Mouse (Mus musculus) forebrain, embryonic 15.5 days (tissue): ENCODE results near the gene Mapk1. TPM values are rescaled to one million over a fixed set of nuclear protein-coding genes. Genes with fewer than 3 reads are reported as not detected.
"Not testable (repeated sequence)": the region's sequence is repeated elsewhere in the genome, so short reads cannot be mapped to it uniquely, and the experiment has no call there.

Experiments used
- ATAC-seq: fragments of 200-750 bp; cut with Nextera tagmentation; replicated peaks from 2 replicates; pipeline ENCODE4 v1.8.0; 2017; ENCODE audit warnings: mild to moderate bottlenecking, moderate TSS enrichment, moderate library complexity
- H3K27ac ChIP-seq: fragments of 300-500 bp; sonication (generic); replicated peaks from 2 replicates; pipeline ENCODE4 v1.5.1; 2015; ENCODE audit warnings: mild to moderate bottlenecking, inconsistent platforms
- H3K27me3 ChIP-seq: fragments of 300-500 bp; sonication (generic); 2 replicates; pipeline ENCODE4 v1.6.1; 2015; ENCODE audit warnings: inconsistent platforms
- H3K36me3 ChIP-seq: fragments of 300-500 bp; sonication (generic); 2 replicates; pipeline ENCODE4 v1.6.1; 2015; ENCODE audit warnings: mild to moderate bottlenecking, inconsistent platforms
- H3K4me1 ChIP-seq: fragments of 300-500 bp; sonication (generic); 2 replicates; pipeline ENCODE4 v1.6.1; 2015; ENCODE audit warnings: inconsistent platforms
- H3K4me2 ChIP-seq: fragments of 300-500 bp; sonication (generic); replicated peaks from 2 replicates; pipeline ENCODE4 v1.6.1; 2015; ENCODE audit warnings: mild to moderate bottlenecking, inconsistent platforms
- H3K4me3 ChIP-seq: fragments of 300-500 bp; sonication (generic); 2 replicates; pipeline ENCODE4 v1.5.1; 2015; ENCODE audit warnings: mild to moderate bottlenecking, inconsistent platforms
- H3K9ac ChIP-seq: fragments of 300-500 bp; sonication (generic); replicated peaks from 2 replicates; pipeline ENCODE4 v1.6.1; 2015; ENCODE audit warnings: mild to moderate bottlenecking, inconsistent platforms
- H3K9me3 ChIP-seq: fragments of 300-500 bp; sonication (generic); 2 replicates; pipeline ENCODE4 v1.6.1; 2016; ENCODE audit warnings: inconsistent platforms
- WGBS: fragments of 180-500 bp; shearing (Covaris S2); methylation state at CpG from one replicate; pipeline ENCODE4 v1.1.7; 2015; ENCODE audit warnings: mixed read lengths; 5-methylcytosine and 5-hydroxymethylcytosine counted together
- polyA plus RNA-seq: library from polyadenylated mRNA; unstranded; fragments of >200 nt; fragmentation: Nextera tagmentation; extraction: Ambion mirVana; gene quantifications from 2 replicates; pipeline ENCODE4 v1.2.1, GENCODE M21; 2015

Gene Mapk1
- polyA plus RNA-seq, 1 experiment from 2014 or later, result 193 TPM

DNA sequence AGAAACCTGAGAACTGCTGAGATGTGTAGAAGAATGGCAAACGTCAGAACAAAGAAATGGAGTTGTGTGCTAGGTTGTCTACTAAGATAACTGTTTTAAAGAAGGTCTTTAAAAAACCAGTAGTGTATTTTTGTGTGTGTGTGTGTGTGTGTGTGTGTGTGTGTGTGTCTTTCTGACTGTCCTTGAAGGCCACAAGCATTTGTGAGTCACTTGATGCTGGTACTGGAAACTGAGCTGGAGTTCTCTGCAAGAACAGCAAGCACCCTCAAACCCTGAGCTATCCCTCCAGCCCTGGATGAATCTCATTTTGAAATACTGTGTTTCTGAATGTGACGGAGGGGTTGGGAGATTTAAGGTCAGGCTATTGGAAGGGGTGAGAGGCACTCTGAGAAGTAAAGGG lies 4.1 kb downstream of the Mapk1 start:
- Histone ChIP-seq H3K27ac (no peak overlapping the region), H3K4me2 (no peak overlapping the region), H3K4me3 (no peak overlapping the region), H3K36me3 (no peaks in the 10 kb centered on the region; the same call in 1 of the 2 replicates), H3K4me1 (peaks cover 28% of the 10 kb centered on the region), H3K9ac (no peak overlapping the region), H3K27me3 (no peaks in the 10 kb centered on the region), H3K9me3 (no peaks in the 10 kb centered on the region)
- ATAC-seq, result no peak
- 83% methylated on average over 2 of the region's 2 CpGs for WGBS

DNA sequence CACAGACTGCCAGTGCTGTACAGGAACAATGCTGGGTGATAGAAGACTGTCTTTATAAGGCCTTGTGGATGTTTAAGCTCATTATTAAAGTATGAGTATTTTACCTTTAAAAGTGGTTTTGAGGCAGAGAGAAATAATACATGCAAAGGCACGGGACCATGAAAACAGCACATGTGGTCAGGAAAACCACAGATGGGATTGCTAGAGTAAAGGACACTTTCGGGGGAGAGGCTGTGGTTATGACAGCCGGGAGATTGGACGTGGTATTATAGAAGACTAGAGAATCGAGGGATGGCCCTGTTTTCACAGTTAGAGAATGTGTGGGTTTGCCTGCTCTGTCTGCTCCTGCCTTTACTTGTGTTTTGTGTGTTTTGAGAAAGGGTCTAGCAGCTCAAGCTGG lies 5.7 kb downstream of the Mapk1 start:
- no peak overlapping the region for H3K4me2 ChIP-seq
- H3K27ac ChIP-seq, result no peak overlapping the region
- no peak overlapping the region for H3K9ac ChIP-seq
- ATAC-seq, result no peak
- no peaks in the 10 kb centered on the region for H3K9me3 ChIP-seq
- no peaks in the 10 kb centered on the region; the same call in 1 of the 2 replicates for H3K36me3 ChIP-seq
- H3K27me3 ChIP-seq, result no peaks in the 10 kb centered on the region
- no peak overlapping the region for H3K4me3 ChIP-seq
- 91% methylated on average over 5 of the region's 5 CpGs for WGBS
- H3K4me1 ChIP-seq, result peaks cover 24% of the 10 kb centered on the region

DNA sequence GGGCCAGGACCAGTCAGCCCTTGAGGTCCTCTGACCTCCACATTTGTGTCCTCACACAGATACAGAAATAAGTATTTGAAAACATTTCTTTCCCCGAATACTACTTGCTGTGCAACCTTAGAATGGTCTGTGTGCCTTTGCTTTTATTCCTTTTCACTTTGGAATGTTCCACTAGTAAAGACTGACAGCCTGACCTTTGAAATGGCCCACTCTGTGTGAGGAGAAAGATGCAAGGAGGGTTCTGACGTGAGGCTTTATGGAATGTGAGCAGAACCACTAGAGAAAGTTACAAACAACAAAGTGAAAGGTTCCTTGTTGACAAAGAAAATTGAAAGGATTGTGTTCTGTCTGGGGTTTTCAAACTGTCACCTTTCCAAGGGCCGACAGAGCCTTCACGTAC lies 6.8 kb downstream of the Mapk1 start:
- H3K4me2 ChIP-seq, result no peak overlapping the region
- 79% methylated on average over 4 of the region's 4 CpGs for whole genome bisulfite sequencing

DNA sequence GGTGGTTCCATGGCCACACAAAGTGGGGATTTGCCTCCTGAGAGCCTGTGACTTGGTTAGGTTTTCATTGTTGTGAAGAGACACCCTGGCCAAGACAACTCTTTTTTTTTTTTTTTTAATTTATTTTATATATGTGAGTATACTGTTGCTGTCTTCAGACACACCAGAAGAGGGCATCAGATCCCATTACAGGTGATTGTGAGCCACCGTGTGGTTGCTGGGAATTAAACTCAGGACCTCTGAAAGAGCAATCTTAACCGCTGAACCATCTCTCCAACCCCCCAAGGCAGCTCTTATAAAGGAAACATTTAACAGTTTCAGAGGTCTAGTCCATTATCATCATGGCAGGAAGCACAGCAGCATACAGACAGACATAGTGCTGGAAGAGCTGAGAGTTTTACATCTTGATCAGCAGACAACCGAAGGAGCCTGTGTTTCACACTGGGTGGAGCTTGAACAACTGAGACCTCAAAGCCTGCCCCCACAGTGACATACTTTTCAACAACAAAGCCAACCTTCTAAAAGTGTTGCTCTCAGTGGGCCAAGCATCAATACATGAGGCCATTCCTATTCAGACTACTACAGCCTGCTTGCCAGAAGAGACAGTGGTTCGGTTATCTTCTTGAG lies 11.4 kb downstream of the Mapk1 start:
- no peak overlapping the region for H3K9ac ChIP-seq
- no peaks in the 10 kb centered on the region for H3K27me3 ChIP-seq
- no peak overlapping the region for H3K27ac ChIP-seq
- H3K4me3 ChIP-seq, result no peak overlapping the region
- 82% methylated on average over 4 of the region's 4 CpGs for WGBS
- no peaks in the 10 kb centered on the region for H3K4me1 ChIP-seq
- H3K36me3 ChIP-seq, result no peaks in the 10 kb centered on the region; the same call in 1 of the 2 replicates
- no peak for ATAC-seq
- no peak overlapping the region for H3K4me2 ChIP-seq
- H3K9me3 ChIP-seq, result no peaks in the 10 kb centered on the region

More for the DNA sequence above, 6.8 kb downstream of the Mapk1 start:
- no peak for ATAC-seq
- no peak overlapping the region for H3K9ac ChIP-seq
- no peaks in the 10 kb centered on the region; the same call in 1 of the 2 replicates for H3K36me3 ChIP-seq
- no peak overlapping the region for H3K4me3 ChIP-seq
- no peak overlapping the region for H3K27ac ChIP-seq
- H3K4me1 ChIP-seq, result peaks cover 18% of the 10 kb centered on the region
- H3K27me3 ChIP-seq, result no peaks in the 10 kb centered on the region
- no peaks in the 10 kb centered on the region for H3K9me3 ChIP-seq

DNA sequence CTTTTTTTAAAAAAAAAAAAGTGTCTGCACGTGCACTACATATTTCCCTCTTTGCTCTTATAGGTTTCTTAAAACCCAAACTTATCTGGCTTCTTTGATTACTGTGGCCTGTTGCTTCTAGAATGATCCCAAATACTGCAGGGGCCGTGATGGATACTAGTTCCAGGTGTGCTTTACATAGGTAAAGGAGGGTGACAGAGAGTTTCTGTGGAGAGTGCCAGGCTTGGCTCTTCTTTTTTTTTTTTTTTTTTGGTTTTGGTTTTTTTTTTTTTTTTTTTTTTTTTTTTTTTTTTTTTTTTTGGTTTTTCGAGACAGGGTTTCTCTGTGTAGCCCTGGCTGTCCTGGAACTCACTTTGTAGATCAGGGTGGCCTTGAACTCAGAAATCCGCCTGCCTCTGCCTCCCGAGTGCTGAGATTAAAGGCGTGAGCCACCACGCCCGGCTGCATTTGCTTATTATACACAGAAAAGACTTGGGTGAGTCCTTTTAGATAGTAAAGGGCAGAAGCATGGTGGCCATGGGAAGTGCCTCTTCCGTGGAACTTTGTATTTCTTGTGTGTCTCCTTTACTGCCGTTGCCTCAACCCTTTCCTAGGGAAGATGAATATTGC lies 13.0 kb downstream of the Mapk1 start:
- not testable (repeated sequence) for H3K27ac ChIP-seq, H3K36me3 ChIP-seq, H3K4me1 ChIP-seq, ATAC-seq, H3K27me3 ChIP-seq, H3K4me2 ChIP-seq, H3K4me3 ChIP-seq, H3K9me3 ChIP-seq, H3K9ac ChIP-seq
- 91% methylated on average over 10 of the region's 10 CpGs for WGBS

DNA sequence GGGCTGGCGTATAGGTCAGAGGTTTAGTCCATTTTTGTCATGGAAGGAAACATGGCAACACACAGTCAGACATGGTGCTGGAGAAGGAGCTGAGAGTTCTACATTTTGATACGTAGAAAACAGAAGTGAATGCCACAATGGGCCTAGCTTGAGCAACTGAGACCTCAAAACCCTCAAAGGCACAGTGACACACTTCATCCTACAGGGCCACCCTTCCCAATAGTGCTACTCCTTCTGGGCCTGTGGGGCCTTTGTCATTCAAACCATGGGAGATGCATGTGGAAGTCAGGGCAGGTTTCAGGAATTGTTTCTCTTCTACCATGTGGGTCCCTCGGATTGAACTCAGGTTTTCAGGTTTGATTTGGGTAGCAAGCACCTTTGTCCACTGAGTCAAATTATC lies 17.9 kb downstream of the Mapk1 start:
- Histone ChIP-seq H3K27me3 (no peaks in the 10 kb centered on the region), H3K9ac (no peak overlapping the region), H3K4me2 (no peak overlapping the region), H3K36me3 (no peaks in the 10 kb centered on the region), H3K4me1 (0 out of 2 replicates have a peak, but pooled peaks cover 4% of the 10 kb centered on the region), H3K4me3 (no peak overlapping the region), H3K9me3 (no peaks in the 10 kb centered on the region), H3K27ac (no peak overlapping the region)
- no peak for ATAC-seq
- 93% methylated on average over 3 of the region's 3 CpGs for WGBS

DNA sequence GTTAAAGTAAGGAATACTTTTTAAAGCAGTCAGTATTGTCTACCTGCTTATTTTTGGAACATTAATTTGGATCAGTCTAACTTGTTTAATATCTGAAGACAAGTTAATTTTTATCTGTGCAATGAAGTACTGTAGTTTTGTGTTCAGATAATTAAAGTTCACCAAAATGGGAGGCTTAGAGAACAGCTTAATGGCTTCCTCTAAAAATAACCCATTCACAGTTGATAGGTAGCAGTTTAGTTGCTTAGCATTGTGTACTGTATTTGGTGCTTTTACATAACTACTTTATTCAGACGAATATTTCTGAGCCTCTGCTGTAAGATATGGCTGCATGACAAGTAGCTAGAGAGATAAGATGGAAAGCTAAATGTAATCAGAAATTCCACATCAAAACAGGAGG lies 23.9 kb downstream of the Mapk1 start:
- H3K4me1 ChIP-seq, result 0 out of 2 replicates have a peak, but pooled peaks cover 7% of the 10 kb centered on the region
- H3K9ac ChIP-seq, result no peak overlapping the region
- no peaks in the 10 kb centered on the region for H3K9me3 ChIP-seq
- H3K36me3 ChIP-seq, result no peaks in the 10 kb centered on the region
- 70% methylated on average over 1 of the region's 1 CpGs for WGBS
- ATAC-seq, result no peak
- H3K27ac ChIP-seq, result no peak overlapping the region
- H3K4me3 ChIP-seq, result no peak overlapping the region
- no peak overlapping the region for H3K4me2 ChIP-seq
- no peaks in the 10 kb centered on the region for H3K27me3 ChIP-seq

DNA sequence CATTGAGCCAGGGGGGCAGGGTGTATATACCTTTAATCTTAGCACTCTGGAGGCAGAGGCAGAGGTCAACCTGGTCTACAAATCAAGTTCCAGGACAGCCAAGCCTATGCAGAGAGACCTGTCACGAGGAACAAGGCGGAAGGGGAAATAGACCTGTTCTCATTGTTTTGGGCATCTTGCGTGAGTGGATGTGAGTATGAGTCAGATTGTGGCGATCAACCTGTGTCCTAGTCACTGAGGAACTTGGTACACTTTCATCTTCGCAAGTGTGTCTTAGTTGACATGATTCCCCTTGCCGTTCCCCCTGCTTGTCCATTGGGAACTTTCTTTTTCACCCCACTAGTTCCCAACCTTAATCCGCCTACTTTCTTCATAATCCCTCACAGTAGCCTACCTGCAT lies 26.9 kb downstream of the Mapk1 start:
- Histone ChIP-seq H3K9me3 (no peaks in the 10 kb centered on the region), H3K9ac (no peak overlapping the region), H3K36me3 (no peaks in the 10 kb centered on the region), H3K27me3 (no peaks in the 10 kb centered on the region), H3K4me3 (no peak overlapping the region), H3K4me2 (no peak overlapping the region), H3K4me1 (0 out of 2 replicates have a peak, but pooled peaks cover 3% of the 10 kb centered on the region), H3K27ac (no peak overlapping the region)
- 95% methylated on average over 7 of the region's 7 CpGs for WGBS
- no peak for ATAC-seq

DNA sequence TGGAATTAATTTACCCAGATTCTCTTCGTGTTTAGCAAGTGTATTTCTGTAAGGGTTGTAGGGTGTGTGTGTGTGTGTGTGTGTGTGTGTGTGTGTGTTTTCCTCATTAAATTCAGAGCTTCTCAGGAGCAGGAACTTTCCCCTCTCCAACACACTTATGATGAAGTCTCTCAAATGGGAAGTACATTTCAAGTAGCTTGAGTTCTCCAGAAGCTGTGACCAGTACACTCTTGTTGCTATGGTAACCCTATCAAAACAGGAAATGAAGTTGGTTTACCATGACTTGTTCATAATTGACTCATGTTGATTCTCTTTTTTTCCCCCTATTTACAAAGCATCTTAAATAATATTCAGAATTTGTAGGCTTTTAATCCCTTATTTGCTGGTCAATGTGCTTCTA lies 29.4 kb downstream of the Mapk1 start:
- 90% methylated on average over 1 of the region's 1 CpGs for WGBS
- Histone ChIP-seq H3K4me3 (no peak overlapping the region), H3K9me3 (no peaks in the 10 kb centered on the region), H3K27ac (no peak overlapping the region), H3K9ac (no peak overlapping the region), H3K4me1 (no peaks in the 10 kb centered on the region), H3K36me3 (peaks cover 2% of the 10 kb centered on the region; the same call in 1 of the 2 replicates), H3K4me2 (no peak overlapping the region), H3K27me3 (no peaks in the 10 kb centered on the region)
- ATAC-seq, result no peak

DNA sequence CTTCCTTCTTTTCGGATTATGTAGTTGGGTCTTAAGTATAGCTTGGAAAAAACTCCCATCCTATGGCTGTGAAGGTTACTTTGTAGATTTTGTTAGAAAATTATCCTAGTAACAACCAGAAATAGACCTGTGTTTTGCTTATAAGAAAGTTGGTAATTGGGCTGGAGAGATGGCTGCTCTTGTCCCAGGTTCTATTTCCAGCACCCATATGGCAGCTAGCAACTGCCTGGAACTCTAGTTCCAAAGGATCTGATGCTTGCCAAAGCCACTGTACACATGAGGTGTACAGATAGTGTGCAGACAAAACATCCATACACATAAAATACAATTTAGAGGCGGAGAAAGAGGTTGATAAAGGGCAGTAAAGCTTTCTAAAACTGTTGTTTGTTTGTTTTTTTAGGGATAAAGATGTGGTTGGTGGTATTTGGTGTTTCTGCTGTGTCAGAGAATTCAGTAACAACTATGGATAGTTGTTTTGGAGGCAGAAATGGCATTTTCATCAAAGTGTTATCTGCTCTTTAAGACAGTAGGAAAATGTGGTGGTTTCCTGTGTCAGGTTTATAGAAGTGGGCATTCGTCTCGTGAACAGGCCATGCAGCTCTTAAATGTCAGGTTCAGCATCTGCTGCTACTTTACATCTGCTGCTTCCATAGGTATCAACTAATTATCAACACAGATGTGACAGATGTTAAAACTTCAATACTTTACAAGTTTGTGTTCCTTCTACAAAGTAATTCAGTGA lies 32.1 kb downstream of the Mapk1 start:
- no peaks in the 10 kb centered on the region for H3K27me3 ChIP-seq
- H3K4me1 ChIP-seq, result no peaks in the 10 kb centered on the region
- no peak overlapping the region for H3K4me3 ChIP-seq
- H3K4me2 ChIP-seq, result no peak overlapping the region
- H3K36me3 ChIP-seq, result peaks cover 22% of the 10 kb centered on the region
- WGBS, result 86% methylated on average over 4 of the region's 4 CpGs
- no peaks in the 10 kb centered on the region for H3K9me3 ChIP-seq
- no peak for ATAC-seq
- no peak overlapping the region for H3K27ac ChIP-seq
- no peak overlapping the region for H3K9ac ChIP-seq

DNA sequence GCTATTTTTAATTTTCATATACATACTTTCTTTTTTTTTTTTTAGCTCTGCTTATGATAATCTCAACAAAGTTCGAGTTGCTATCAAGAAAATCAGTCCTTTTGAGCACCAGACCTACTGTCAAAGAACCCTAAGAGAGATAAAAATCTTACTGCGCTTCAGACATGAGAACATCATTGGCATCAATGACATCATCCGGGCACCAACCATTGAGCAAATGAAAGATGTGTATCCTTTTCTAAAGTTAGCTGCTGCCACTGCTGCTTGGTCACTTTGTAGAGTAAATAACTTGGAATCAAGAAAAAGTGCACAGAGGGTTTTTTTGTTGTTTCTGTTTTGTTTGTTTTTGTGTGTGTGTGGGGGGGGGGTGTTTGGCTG lies 32.7 kb downstream of the Mapk1 start:
- no peaks in the 10 kb centered on the region for H3K4me1 ChIP-seq
- no peak overlapping the region for H3K9ac ChIP-seq
- ATAC-seq, result no peak
- H3K27me3 ChIP-seq, result no peaks in the 10 kb centered on the region
- WGBS, result 95% methylated on average over 3 of the region's 3 CpGs
- no peak overlapping the region for H3K4me3 ChIP-seq
- H3K4me2 ChIP-seq, result no peak overlapping the region
- H3K9me3 ChIP-seq, result no peaks in the 10 kb centered on the region
- H3K36me3 ChIP-seq, result peaks cover 23% of the 10 kb centered on the region
- no peak overlapping the region for H3K27ac ChIP-seq

DNA sequence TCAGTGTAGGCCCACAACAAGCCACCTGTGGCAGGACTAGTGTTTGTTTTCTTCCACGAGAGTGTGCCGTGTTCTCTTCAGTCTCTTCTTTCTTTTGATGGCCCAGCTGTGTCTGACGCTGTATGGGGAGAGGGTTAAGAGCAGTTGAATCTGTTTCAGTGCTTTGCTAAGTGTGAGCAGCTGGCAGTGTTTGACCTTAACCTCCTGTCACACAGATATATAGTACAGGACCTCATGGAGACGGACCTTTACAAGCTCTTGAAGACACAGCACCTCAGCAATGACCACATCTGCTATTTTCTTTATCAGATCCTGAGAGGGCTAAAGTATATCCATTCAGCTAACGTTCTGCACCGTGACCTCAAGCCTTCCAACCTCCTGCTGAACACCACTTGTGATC lies 34.9 kb downstream of the Mapk1 start:
- WGBS, result 89% methylated on average over 6 of the region's 6 CpGs
- Histone ChIP-seq H3K4me1 (no peaks in the 10 kb centered on the region), H3K27ac (no peak overlapping the region), H3K9me3 (no peaks in the 10 kb centered on the region), H3K9ac (no peak overlapping the region), H3K27me3 (no peaks in the 10 kb centered on the region), H3K4me3 (no peak overlapping the region), H3K4me2 (no peak overlapping the region), H3K36me3 (peaks cover 34% of the 10 kb centered on the region)
- no peak for ATAC-seq
